Mouse (Mus musculus) forebrain, embryonic 13.5 days (tissue): ENCODE results near the gene Plekhg1. TPM values are rescaled to one million over a fixed set of nuclear protein-coding genes. Genes with fewer than 3 reads are reported as not detected.

Source experiments
- ATAC-seq: fragments of 200-750 bp; cut with Nextera tagmentation; 2 replicates; pipeline ENCODE4 v1.8.0; 2017
- H3K27ac ChIP-seq: fragments of 300-500 bp; sonication (generic); 2 replicates; pipeline ENCODE4 v1.5.1; 2015; ENCODE audit warnings: inconsistent platforms, mild to moderate bottlenecking, moderate library complexity
- H3K27me3 ChIP-seq: fragments of 300-500 bp; sonication (generic); 2 replicates; pipeline ENCODE4 v1.6.1; 2015; ENCODE audit warnings: mild to moderate bottlenecking, inconsistent platforms
- H3K36me3 ChIP-seq: fragments of 300-500 bp; sonication (generic); 2 replicates; pipeline ENCODE4 v1.6.1; 2015; ENCODE audit warnings: mild to moderate bottlenecking, inconsistent platforms; ENCODE audit not compliant: poor library complexity, severe bottlenecking
- H3K4me1 ChIP-seq: fragments of 300-500 bp; sonication (generic); 2 replicates; pipeline ENCODE4 v1.6.1; 2015; ENCODE audit warnings: inconsistent platforms
- H3K4me2 ChIP-seq: fragments of 300-500 bp; sonication (generic); 2 replicates; pipeline ENCODE4 v1.6.1; 2015; ENCODE audit warnings: inconsistent platforms, mild to moderate bottlenecking, moderate library complexity
- H3K4me3 ChIP-seq: fragments of 300-500 bp; sonication (generic); 2 replicates; pipeline ENCODE4 v1.5.1; 2015; ENCODE audit warnings: mild to moderate bottlenecking, inconsistent platforms
- H3K9ac ChIP-seq: fragments of 300-500 bp; sonication (generic); 2 replicates; pipeline ENCODE4 v1.6.1; 2015; ENCODE audit warnings: mild to moderate bottlenecking, inconsistent platforms
- H3K9me3 ChIP-seq: fragments of 300-500 bp; sonication (generic); replicated peaks from 2 replicates; pipeline ENCODE4 v1.6.1; 2016; ENCODE audit warnings: inconsistent platforms
- WGBS: fragments of 180-500 bp; shearing (Covaris S2); methylation state at CpG from one replicate; pipeline ENCODE4 v1.1.7; 2015; 5-methylcytosine and 5-hydroxymethylcytosine counted together
- polyA plus RNA-seq: library from polyadenylated mRNA; unstranded; fragments of >200 nt; fragmentation: Nextera tagmentation; extraction: Ambion mirVana; gene quantifications from 2 replicates; pipeline ENCODE4 v1.2.1, GENCODE M21; 2015

Gene Plekhg1
- polyA plus RNA-seq, 1 experiment from 2014 or later, result 4.0 TPM

DNA sequence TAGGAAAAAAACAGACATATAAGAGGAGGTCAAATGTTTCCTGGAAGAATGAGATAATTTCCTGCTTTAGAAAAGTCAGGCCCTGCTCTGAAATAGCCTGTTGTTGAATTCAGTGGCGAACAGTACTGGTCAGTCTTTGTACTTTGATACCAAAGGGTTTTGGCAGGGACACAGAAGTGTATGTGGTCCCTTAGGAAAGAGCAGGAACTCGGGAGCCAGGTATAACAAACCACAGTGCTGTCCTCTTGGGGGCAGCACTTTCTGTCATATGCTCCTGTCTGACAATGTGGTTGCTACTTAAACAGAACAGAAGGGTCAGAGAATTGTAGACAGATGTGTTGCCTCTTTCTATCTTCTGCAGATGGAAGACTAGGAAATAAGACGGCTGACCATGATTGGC lies 65.2 kb downstream of the Plekhg1 start:
- H3K36me3 ChIP-seq, result no peaks in the 10 kb centered on the region
- no peak overlapping the region for H3K9ac ChIP-seq
- ATAC-seq, result no peak
- H3K27me3 ChIP-seq, result no peaks in the 10 kb centered on the region
- H3K27ac ChIP-seq, result no peak overlapping the region
- 55% methylated on average over 3 of the region's 3 CpGs for WGBS
- H3K4me1 ChIP-seq, result no peaks in the 10 kb centered on the region
- H3K4me3 ChIP-seq, result no peak overlapping the region
- H3K9me3 ChIP-seq, result no peaks in the 10 kb centered on the region
- H3K4me2 ChIP-seq, result no peak overlapping the region

DNA sequence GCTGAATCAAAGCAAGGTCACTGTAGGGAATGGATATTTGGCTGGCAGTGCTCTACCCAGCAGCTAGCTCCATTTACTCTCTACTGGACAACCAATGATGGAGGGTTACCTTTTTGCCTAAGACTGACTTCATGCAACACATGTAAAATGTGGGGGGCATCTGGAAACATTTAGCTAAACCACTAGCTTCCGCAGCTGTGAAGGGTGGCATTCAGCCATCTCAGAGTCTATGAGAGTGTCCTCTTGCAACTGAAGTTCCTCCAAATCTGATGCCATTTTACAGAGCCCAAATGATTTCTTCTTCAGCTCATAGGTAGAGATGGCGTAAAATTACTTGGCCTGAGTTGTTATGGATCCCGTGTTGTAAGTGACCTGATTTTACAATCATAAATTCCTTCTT lies 67.8 kb downstream of the Plekhg1 start:
- WGBS, result 96% methylated on average over 3 of the region's 3 CpGs
- no peaks in the 10 kb centered on the region for H3K9me3 ChIP-seq
- no peaks in the 10 kb centered on the region for H3K4me1 ChIP-seq
- no peak overlapping the region for H3K4me2 ChIP-seq
- no peaks in the 10 kb centered on the region for H3K27me3 ChIP-seq
- H3K9ac ChIP-seq, result no peak overlapping the region
- no peak overlapping the region for H3K4me3 ChIP-seq
- no peak for ATAC-seq
- H3K27ac ChIP-seq, result no peak overlapping the region
- no peaks in the 10 kb centered on the region for H3K36me3 ChIP-seq

- H3K9me3 ChIP-seq, result no peaks in the 10 kb centered on the region
- no peaks in the 10 kb centered on the region for H3K4me1 ChIP-seq
- H3K9ac ChIP-seq, result no peak overlapping the region
- 64% methylated on average over 10 of the region's 10 CpGs for WGBS
- H3K4me2 ChIP-seq, result no peak overlapping the region
- ATAC-seq, result no peak
- H3K4me3 ChIP-seq, result no peak overlapping the region
- H3K27me3 ChIP-seq, result no peaks in the 10 kb centered on the region
- H3K27ac ChIP-seq, result no peak overlapping the region
- no peaks in the 10 kb centered on the region for H3K36me3 ChIP-seq
These were observed 70.5 kb downstream of the Plekhg1 start for GRCm38 (mm10) chr10:3810476-3811273.

DNA sequence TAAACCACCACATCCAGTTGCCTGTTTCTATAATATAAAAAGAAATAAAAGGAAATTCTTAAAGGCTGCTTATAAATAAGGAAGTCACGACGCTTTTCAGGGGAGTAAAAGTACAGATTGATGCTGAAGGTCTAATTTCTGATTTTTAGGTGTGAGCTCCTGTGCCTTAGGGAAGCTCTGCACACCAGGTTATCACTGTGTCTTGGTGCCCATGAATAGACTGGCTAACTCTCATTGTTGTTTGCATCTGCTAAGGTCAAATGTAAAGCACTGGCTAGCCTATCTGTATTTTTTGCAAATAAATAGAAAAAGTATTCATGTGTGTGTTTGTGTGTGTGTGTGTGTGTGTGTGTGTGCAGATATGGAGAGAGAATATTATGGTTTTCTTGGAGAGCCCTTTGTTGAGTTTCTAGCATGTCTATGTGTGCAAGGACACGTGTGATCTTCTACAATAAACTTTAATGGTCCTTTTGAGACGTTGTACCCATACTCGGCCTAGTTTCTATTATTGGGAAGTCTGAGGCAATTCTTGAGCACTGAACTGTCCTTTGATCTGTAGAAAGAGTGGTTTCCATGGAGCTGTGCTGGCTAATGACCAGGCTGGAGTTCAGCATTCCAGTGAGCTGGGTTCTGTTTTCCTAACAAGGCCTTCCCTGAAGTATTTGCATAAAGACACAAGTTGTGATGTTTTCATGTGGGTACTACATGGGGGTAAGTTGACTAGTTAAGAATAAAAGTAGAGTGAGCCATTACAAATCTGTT lies 79.0 kb downstream of the Plekhg1 start:
- H3K4me2 ChIP-seq, result no peak overlapping the region
- 26% methylated on average over 5 of the region's 5 CpGs for WGBS
- peak; percentile 91 for ATAC-seq
- no peaks in the 10 kb centered on the region for H3K9me3 ChIP-seq
- H3K27me3 ChIP-seq, result no peaks in the 10 kb centered on the region
- H3K36me3 ChIP-seq, result no peaks in the 10 kb centered on the region
- peaks cover 11% of the 10 kb centered on the region for H3K4me1 ChIP-seq
- H3K4me3 ChIP-seq, result no peak overlapping the region
- H3K27ac ChIP-seq, result peak overlapping the region; percentile 32; the same call in 1 of the 2 replicates
- H3K9ac ChIP-seq, result no peak overlapping the region

GRCm38 (mm10) chr10:3823826-3824225 lies 83.7 kb downstream of the Plekhg1 start:
- ATAC-seq, result no peak
- Histone ChIP-seq H3K36me3 (no peaks in the 10 kb centered on the region), H3K9me3 (no peaks in the 10 kb centered on the region), H3K4me3 (no peak overlapping the region), H3K27me3 (no peaks in the 10 kb centered on the region), H3K27ac (no peak overlapping the region), H3K4me1 (peaks cover 21% of the 10 kb centered on the region), H3K4me2 (no peak overlapping the region), H3K9ac (no peak overlapping the region)
- WGBS, result 59% methylated on average over 6 of the region's 6 CpGs

- no peak for ATAC-seq
- Histone ChIP-seq H3K4me3 (no peak overlapping the region), H3K27ac (no peak overlapping the region), H3K27me3 (no peaks in the 10 kb centered on the region), H3K4me1 (peaks cover 17% of the 10 kb centered on the region), H3K9me3 (no peaks in the 10 kb centered on the region), H3K36me3 (no peaks in the 10 kb centered on the region), H3K4me2 (no peak overlapping the region), H3K9ac (no peak overlapping the region)
- WGBS, result 90% methylated on average over 6 of the region's 6 CpGs
These were observed 85.9 kb downstream of the Plekhg1 start for GRCm38 (mm10) chr10:3826043-3826442.

GRCm38 (mm10) chr10:3827368-3827767 lies 87.2 kb downstream of the Plekhg1 start:
- peak; percentile 71; the same call in 1 of the 2 replicates for ATAC-seq
- Histone ChIP-seq H3K4me1 (peaks cover 17% of the 10 kb centered on the region), H3K9me3 (no peaks in the 10 kb centered on the region), H3K4me3 (no peak overlapping the region), H3K27me3 (no peaks in the 10 kb centered on the region), H3K36me3 (no peaks in the 10 kb centered on the region), H3K4me2 (no peak overlapping the region), H3K9ac (no peak overlapping the region), H3K27ac (peak overlapping the region; percentile 27; the same call in 1 of the 2 replicates)
- WGBS, result 17% methylated on average over 1 of the region's 1 CpGs

DNA sequence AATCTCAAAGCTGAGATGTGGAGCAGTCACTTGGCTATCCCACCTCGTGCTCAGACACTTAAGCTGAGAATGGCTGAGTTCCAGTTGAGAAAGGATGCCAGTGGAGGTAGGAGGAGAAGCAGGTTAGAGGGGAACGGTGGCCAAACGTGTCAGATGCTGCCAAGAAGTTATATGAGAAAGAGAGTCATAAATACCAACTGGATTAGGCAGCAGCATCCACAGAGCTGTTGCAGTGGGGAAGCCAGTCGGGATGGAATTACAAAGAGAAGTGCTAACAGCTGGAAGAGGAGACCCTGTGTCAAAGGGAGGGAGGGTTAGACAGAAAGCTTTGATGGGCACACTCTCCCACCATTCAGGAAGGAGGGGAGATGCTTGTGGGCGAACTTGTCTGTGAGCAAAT lies 89.3 kb downstream of the Plekhg1 start:
- Histone ChIP-seq H3K27me3 (no peaks in the 10 kb centered on the region), H3K36me3 (no peaks in the 10 kb centered on the region), H3K4me1 (peaks cover 17% of the 10 kb centered on the region), H3K9me3 (no peaks in the 10 kb centered on the region), H3K9ac (no peak overlapping the region), H3K4me2 (no peak overlapping the region), H3K27ac (no peak overlapping the region), H3K4me3 (no peak overlapping the region)
- ATAC-seq, result no peak
- WGBS, result 53% methylated on average over 5 of the region's 5 CpGs

DNA sequence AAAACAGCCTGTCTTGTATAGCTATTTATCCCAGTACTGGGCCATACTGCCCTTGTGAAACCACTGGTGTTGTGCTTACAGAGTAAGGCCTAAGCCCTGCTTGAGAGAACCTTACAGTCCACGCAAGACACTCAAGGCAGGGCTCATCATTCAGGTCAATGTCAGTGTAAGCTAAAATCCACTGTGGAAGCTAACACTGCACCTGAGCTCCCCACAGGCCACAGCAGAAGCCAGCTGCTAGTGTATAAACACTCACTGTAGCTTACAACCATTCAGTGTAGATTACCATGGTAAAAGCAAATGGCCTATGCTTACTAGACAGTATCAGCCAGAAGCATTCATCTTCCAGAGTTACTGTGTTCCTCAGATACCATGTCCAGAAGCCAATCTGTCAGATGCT lies 90.5 kb downstream of the Plekhg1 start:
- 97% methylated on average over 1 of the region's 1 CpGs for WGBS
- Histone ChIP-seq H3K27ac (no peak overlapping the region), H3K36me3 (no peaks in the 10 kb centered on the region), H3K9ac (no peak overlapping the region), H3K27me3 (no peaks in the 10 kb centered on the region), H3K9me3 (no peaks in the 10 kb centered on the region), H3K4me2 (no peak overlapping the region), H3K4me1 (peaks cover 17% of the 10 kb centered on the region), H3K4me3 (no peak overlapping the region)
- no peak for ATAC-seq

- Histone ChIP-seq H3K27ac (no peak overlapping the region), H3K4me1 (peaks cover 13% of the 10 kb centered on the region), H3K27me3 (no peaks in the 10 kb centered on the region), H3K4me3 (no peak overlapping the region), H3K4me2 (no peak overlapping the region), H3K9me3 (no peaks in the 10 kb centered on the region), H3K36me3 (no peaks in the 10 kb centered on the region), H3K9ac (no peak overlapping the region)
- WGBS, result 77% methylated on average over 11 of the region's 11 CpGs
- no peak for ATAC-seq
These were observed 91.6 kb downstream of the Plekhg1 start for GRCm38 (mm10) chr10:3831597-3832351.

- ATAC-seq, result no peak
- no peaks in the 10 kb centered on the region for H3K9me3 ChIP-seq
These were observed 93.9 kb downstream of the Plekhg1 start for GRCm38 (mm10) chr10:3834060-3834459.

GRCm38 (mm10) chr10:3834678-3835077 lies 94.5 kb downstream of the Plekhg1 start:
- no peak for ATAC-seq

More at GRCm38 (mm10) chr10:3834060-3834459, 93.9 kb downstream of the Plekhg1 start:
- 94% methylated on average over 1 of the region's 1 CpGs for WGBS
- 0 out of 2 replicates have a peak, but pooled peaks cover 6% of the 10 kb centered on the region for H3K4me1 ChIP-seq
- no peak overlapping the region for H3K4me2 ChIP-seq
- no peak overlapping the region for H3K4me3 ChIP-seq
- no peak overlapping the region for H3K9ac ChIP-seq
- no peaks in the 10 kb centered on the region for H3K36me3 ChIP-seq
- no peaks in the 10 kb centered on the region for H3K27me3 ChIP-seq
- no peak overlapping the region for H3K27ac ChIP-seq

More at GRCm38 (mm10) chr10:3834678-3835077, 94.5 kb downstream of the Plekhg1 start:
- H3K9me3 ChIP-seq, result no peaks in the 10 kb centered on the region
- H3K4me3 ChIP-seq, result no peak overlapping the region
- WGBS, result 84% methylated on average over 7 of the region's 7 CpGs
- H3K9ac ChIP-seq, result no peak overlapping the region
- no peaks in the 10 kb centered on the region for H3K4me1 ChIP-seq
- H3K27me3 ChIP-seq, result no peaks in the 10 kb centered on the region
- H3K27ac ChIP-seq, result no peak overlapping the region
- H3K4me2 ChIP-seq, result no peak overlapping the region
- H3K36me3 ChIP-seq, result no peaks in the 10 kb centered on the region
